Mouse (Mus musculus) inflammation-experienced regulatory T-cells, adult 6 months (primary cell): ENCODE results near the gene Rec114. TPM values are rescaled to one million over a fixed set of nuclear protein-coding genes. Genes with fewer than 3 reads are reported as not detected.

Experiments
- ATAC-seq: one replicate; pipeline ENCODE4 v1.8.0; 2017
- polyA plus RNA-seq, 3 experiments: library from polyadenylated mRNA; unstranded; fragments of 100-300 nt; shearing (Covaris generic); gene quantifications; one replicate each; pipeline ENCODE4 v1.2.1; 2017

Rec114 gene
- polyA plus RNA-seq, 3 experiments from 2014 or later = 2.7 TPM; not detected in 2

DNA sequence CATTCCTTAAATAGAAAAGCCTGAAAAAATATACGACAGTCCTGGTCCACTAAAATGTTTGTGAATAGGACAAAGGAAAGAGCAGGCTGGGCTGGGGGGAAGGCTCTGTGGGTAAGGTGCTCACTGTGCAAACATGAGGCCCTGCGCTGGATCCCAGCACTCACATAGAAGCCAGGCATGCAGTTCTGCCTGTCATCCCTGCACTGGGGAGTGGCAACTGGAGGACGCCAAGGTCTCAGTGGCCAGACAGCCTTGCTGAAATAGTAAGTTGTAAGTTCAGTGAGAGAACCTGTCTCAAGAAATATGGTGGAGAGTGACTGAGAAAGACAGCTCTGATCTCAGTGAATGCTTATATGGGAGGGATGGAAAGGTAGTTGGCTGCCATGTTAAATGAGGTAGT lies 83.1 kb downstream of the Rec114 start:
- ATAC-seq = no peak

DNA sequence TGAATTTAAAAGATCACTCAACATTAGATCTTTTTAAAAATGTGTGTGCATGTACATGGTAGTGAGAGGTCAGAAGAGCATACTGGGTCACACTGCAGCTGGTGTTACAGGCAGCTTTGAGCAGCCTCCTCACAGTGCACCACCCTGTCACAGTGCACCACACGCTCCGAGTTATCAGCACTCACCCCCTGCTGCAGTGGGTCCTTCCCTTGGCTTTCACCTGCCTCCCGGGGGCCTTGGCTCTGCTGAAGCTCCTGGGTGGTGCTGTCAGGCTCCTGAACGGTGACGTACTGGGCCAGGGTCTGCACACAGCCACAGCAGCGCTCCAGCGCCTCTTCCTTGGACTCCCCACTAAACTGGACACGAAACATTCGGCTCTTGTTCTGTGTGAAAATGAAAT lies 83.8 kb downstream of the Rec114 start:
- ATAC-seq = no peak

DNA sequence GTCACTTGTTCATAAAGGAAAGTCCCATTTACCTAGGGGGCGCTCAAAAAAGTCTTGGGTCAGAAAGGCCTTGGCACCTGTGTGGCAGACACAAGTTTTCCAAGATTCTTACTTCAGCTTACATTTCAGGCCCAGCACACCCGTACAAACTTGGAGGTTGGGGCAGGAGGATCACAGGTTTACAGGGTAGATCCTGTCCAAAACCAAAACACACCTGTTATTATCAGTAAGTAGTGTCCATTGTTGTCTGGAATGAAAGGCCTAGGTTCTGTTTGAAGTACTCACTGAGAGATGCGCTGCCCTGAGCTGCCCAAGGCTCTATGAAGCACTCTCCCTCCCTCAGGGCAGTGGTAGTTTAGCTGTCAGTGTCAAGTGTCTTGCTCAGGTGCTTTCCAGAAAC lies 84.4 kb downstream of the Rec114 start:
- ATAC-seq = no peak

DNA sequence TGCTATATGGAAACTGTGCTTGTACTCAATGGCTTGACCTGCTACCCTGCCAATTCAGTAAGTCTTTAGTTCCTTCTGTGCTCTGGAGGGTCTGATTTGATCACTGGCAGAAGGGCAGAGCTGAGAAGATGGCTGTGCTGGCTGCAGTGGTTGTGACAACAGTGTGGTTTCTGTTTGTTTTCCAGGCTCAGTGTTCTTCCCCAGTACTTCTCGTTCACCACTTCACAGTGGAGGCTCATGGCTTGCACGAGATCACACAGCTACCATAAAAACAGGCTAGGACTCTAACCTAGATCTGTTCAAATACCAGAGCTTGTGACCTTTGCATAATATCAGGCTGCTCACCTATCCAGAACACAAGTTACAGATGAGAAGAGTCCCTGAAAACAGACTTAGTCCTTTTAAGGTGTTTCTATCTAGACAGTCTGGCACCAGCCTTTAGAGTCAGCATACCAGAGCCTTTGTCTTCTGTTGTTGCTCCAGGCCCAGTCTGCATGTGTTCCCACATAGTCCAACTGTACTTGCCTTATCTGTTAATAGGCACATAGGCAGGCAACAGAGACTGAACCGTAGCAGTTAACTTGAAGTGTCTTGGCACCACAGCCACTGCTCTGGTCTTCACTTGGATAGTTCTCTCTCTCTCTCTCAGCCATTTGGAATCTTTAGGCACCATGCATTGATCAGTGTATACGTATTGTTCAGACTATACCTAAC lies 85.0 kb downstream of the Rec114 start:
- no peak for ATAC-seq

DNA sequence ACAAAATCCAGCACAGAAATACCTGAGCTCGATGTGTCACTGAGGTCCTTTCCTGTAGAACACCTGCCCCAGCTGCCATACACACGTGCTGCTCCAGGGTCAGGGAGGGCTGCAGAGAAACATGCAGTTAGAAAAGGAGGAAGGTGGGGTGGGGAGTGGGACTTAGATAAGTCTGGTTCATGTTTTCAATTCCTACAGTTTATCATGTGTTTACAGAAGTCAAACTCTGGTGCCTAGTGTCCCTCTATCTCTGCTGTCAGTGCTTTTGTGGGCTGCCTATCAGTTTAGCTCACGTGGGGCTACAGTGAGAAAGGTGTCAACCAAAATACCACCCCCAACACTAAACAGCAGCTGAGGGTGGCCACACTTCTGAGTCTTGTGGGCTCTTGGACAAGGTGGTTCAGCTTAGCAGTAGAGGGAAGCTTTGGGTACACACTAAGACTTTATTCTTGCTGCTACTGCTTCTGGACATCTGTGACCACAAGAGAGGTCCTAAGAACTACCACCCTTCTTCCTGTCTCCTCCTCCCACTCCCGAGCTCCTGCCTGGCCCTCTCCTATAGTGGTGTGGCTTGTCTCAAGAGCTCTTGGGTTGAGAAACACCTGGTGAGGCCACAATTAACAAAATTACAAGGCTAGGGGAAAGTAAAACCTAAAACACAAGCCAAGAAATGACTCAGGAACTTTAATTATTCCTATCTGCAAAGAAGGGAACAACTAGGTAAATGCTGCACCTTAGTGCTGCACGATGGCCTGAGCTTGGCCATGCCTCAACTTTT lies 85.8 kb downstream of the Rec114 start:
- no peak for ATAC-seq

DNA sequence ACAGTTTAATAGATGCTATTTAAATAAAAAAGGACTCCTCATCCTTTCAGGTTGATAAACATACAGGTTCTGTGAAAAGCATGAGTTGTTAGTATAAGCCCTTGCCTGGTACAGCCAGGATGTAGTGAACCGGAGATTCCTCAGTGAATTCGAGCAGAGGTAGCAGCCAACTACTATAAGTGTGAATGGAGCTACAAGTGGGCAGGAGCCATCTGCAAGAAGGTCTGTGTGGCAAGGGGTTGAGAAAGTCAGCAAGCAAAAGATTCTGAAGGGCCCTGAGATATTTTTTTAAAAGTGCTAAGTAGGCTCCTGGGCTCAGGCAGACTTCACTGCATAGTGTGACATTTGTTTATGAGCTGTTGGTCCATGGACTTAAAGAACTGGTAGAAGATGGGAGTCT lies 86.9 kb downstream of the Rec114 start:
- no peak for ATAC-seq

DNA sequence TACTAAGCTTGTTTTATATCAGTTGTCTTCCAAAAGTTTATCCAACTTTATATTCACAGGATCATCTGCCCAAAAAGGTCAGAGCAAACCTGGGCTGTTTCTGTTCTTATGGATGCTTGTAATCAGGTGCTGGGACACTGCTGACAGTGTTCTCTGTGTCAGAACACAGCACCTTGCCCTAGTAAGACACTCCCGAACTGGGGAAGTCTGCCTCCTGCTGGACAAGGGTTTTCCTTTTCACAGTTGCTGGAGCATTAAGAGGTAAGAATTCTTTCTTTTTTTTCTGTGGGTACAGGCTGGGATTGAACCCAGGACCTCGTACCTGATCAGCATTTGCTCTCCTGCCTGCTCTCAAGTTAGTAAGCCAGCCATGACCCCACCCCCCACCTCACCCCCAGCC lies 87.4 kb downstream of the Rec114 start:
- no peak for ATAC-seq

DNA sequence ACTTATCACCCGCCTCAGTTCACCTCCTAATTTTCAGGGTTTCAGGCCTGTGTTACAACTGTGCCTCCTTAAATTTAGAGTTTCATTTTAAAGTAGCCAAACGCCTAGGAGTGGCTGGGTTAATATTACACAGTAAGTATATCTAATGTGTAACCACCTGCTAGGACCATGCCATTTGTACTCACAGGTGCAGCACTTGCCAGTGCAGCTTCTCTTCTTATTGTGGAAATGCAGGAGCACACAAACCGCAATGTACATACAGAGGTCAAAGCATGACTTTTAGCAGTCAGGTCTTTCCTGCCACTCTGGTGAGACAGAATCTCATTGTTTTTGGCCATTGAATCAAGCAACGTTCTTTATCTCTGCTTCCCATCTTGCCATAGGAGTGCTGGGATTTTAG lies 89.3 kb downstream of the Rec114 start:
- ATAC-seq = no peak

DNA sequence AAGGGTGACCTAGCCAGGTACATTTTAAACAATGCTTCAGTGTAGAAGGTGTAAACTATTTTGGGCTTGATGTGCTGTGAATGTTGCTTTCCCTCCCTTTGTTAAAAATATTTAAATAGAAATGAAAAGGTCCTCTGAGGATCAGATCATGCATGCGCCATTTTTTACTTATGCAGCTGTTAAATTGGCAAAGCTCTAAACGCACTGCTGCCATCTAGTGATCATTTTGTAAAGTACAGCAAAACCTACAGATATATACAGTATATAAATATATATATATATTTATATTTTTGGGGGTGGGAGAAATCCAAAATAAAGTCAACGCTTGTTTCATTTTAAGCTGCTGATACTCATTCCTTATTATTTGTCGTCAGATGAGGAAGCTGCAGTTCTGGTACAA lies 91.8 kb downstream of the Rec114 start:
- ATAC-seq = no peak

DNA sequence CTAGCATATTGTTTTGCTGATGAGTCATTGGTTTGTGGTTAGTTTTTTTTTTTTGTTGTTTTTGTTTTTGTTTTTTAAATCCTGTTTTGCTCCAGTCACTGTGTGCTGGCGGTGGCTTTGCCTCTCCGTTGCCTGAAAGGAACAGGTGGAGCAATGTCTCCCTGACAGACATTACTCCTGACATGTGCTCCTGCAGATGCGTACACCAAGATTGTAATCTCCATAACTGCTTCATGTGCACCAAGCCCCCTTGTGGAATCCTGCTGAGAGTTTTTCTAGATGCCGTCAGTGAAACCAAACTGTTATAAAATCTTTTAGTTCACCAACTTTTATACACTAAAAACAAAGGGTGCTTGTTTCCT lies 94.5 kb downstream of the Rec114 start:
- no peak for ATAC-seq

DNA sequence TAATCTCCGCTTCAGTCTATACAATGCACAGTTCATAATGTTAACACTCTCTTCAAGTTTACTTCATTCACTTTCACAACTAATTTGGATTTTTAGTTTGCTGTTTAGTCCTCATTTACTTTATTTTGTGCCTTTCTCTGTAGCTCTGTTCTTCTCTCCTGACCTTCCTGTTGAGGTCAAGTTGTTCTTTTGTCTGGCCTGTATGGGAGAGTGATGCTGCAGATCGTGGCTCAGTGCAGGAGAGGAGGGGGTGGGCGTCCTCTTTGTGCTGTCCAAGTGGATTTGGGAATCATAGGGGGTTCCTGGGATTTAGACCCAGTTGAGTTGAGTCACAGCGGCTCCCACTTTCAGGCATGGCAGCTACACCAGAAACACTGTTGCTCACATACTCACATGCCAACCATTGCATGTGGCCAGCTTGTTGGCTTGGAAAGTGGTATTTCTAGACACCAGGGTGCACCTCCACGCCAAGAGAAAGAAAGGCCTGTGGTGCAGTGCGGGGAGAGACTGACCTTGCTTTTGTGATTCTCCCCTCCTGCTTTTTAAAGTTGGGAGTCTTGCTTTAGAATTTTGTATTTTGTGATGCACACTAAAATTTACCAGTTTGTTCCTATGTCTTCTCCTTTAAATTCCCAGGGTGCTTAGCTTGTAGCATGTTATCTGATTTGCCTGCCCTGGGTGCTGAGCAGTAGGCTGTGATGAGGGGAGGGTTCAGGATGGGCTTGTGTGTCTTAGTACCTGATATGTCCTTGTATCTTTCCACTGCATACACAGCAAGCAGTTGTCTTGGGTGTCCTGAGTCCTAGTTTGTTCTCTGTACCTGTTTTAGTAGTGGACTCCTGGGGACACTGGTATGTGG lies 95.1 kb downstream of the Rec114 start:
- no peak for ATAC-seq

DNA sequence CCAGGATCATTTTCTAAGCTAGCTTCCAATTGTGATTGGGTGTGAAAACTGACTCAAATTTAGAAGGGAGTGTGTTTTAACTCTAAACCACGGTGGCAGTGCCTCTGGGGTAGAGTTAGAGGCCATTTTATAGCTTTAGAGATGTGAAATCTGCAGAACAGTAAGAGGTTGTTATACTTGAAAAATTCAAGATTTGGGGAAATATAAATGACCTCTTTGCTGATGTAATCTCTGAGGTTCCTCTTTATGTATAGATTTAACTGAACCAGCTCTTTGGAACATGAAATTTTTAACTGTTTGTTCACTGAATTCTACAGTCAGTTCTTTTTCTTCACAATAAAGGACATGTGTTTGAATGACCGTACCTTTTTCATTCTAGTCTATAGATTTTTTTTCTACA lies 113.3 kb downstream of the Rec114 start:
- ATAC-seq = no peak

DNA sequence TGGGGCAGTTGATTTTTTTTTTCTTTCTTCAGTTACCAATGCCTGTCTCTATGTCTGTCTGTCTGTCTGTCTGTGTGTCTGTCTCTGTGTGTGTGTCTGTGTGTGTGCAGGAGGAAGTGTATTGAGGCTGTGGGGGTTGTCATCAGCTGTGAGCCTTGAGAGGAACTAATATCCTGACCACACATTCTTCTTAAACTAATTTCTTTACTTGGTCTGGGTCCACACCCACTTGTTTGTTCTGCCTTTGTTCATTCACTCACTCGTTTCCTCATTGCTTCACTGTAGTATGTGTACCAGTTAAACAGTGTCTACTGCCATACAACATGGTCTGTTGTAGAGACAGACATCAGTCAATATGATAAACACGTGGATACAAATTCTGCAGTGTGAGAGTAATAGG lies 116.6 kb downstream of the Rec114 start:
- ATAC-seq = no peak

DNA sequence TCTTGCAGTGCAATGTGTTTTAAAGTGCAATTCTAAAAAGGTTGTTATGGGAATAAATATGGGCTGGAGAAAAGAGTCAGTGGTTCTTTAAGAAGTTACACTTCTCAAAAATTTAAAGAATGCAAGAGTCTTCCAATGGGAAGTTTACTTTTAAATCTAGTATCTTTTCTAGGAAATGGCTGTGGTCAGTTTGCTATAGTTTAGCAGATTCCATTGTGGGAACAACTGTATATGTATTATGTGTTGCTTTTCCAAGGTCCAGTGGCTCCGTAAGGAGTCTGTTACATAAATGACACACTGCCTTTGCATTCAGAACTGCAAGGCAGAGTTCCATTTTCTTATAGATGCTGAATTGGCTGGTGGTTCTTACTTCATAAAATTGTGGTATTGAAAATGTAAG lies 120.8 kb downstream of the Rec114 start:
- ATAC-seq = no peak

DNA sequence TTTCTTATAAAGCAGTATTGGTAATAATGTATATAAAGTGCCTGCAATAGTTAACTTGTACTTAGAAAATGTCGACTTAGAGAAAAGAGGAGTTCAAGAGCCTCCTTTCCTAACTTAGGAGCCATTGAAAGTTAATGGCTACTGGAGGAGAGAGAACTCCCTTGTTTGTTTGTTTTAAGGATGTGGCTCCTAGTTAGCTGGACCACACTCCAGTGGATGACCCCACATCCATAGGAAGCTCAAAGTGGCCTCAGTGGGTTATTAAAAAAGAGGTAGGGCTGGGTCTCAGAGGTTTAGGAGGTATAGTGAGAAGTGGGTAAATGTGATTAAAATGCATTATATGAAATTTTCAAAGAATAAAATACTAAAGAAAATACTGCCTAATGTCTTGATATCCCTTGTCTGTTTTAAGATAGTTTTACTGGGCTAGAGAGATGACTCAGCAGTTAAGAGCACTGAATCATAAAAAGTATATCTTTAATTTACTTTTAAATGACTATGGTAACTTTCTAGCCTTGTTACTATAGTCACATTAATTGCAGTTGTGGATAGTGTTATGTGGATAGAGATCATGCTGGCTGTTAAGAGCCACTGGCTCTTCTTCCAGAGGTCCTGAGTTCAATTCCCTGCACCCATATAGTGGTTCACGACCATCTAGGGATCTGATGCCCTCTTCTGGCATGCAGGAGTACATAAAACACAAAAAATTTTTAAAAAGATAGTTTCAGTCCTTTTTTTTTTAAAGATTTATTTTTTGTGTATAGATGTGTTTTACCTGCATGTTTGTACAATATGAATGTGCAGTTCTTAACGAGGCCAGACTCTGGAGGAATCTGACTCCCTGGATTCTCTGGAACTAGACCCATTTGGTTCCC lies 128.5 kb downstream of the Rec114 start:
- no peak for ATAC-seq

DNA sequence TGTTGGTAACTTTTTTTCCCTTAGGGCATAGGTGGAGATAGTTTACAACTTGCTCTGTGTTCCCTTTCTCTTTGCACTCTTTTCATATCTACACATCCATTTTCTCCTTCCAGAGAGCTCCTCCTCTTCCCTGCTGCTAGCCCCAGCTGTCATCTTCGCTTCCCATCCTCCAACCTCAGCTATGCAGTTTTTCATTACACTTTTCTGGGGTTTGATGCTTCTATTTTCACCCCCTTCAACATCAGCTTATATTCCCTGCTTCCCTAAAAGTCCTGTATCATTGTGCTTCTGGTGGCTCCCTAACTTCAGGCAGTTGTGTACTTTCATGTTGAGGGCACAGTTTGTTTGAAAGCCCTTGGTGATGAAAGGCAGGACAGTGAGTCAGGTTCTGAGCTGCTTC lies 130.0 kb downstream of the Rec114 start:
- no peak for ATAC-seq

Other genes with a start within 250 kb of the Rec114 start
- gene Cd276, start 188.5 kb downstream of the Rec114 start, polyA plus RNA-seq = not detected
- gene Nptn, start 161.7 kb downstream of the Rec114 start, polyA plus RNA-seq = 100 to 1,000 TPM in 2 of 3 experiments, 10 to 100 TPM in 1; 85.5 to 164 (median 109) TPM
- gene Hcn4, start 79.4 kb upstream of the Rec114 start, polyA plus RNA-seq = not detected